ENCODE assay signal across 8 mouse cellular contexts in the genomic region with DNA sequence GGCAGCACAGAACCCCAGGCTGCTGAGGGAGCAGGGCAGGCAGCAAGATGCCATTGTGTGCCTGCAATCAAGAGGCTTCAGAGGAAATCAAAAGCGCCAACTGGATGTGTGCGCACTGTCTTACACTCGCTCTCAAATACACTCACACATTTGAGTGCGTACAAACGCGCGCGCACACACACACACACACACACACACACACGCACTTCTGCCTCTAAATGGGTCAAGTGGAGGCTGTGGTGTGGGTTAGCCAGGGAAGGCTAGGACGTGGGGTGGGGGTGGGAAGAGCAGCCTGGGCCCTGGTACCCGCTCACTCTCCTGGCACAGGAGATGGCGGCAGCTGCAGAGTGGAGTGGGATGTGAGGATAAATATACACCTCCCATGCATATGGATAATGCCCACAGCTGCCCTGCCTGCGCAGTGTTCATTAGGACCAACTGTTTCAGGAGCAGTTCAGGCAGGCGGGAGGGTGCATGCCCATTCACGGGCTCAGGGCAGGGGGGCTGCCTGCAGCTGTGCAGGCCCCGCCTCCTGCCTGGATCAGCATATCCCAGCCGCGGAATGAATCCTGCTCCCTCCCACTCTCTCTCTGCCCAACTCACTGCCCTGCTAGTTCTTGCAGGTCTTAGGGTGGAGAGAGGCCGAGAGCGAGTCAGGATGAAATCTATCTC. TPM values are rescaled to one million over a fixed set of nuclear protein-coding genes. Genes with fewer than 3 reads are reported as not detected.
DNase-seq lines count a peak whose midpoint lies in the region; ATAC-seq and TF ChIP-seq lines count a peak whose summit lies in the region.

No protein-coding gene starts in this region.

- H3K27me3 ChIP-seq in kidney, adult 2 months (replicated peaks; ENCODE audit: control insufficient read depth, insufficient read depth, low read length): no peaks in the 10 kb centered on the region
- H3K27me3 ChIP-seq in limb, embryonic 15.5 days: no peaks in the 10 kb centered on the region
- H3K27me3 ChIP-seq in neural tube, embryonic 11.5 days (ENCODE audit: control insufficient read depth, insufficient read depth, low read length): no peaks in the 10 kb centered on the region

- DNase-seq in gastrocnemius, postnatal 10 days: peak; percentile 65
- DNase-seq in gastrocnemius, adult 8-10 months (ENCODE audit: low spot score in 2 of 2): no peak
- DNase-seq in cerebellum, postnatal 10 days: peak; percentile 74 to 80
- peak; percentile 70 for DNase-seq in kidney, adult 2 months
- peak; percentile 83 for DNase-seq in neural tube, embryonic 11.5 days (ENCODE audit: low spot score)

- H3K4me2 ChIP-seq in limb, embryonic 15.5 days: peak overlapping the region; percentile 56
- H3K4me2 ChIP-seq in neural tube, embryonic 11.5 days (ENCODE audit: low read depth): peak overlapping the region; percentile 39

- no peaks in the 10 kb centered on the region for H3K9me3 ChIP-seq in limb, embryonic 15.5 days
- no peaks in the 10 kb centered on the region for H3K9me3 ChIP-seq in neural tube, embryonic 11.5 days (ENCODE audit: control insufficient read depth, low read length)

- H3K4me3 ChIP-seq in kidney, adult 2 months (ENCODE audit: insufficient read depth, low read depth, low read length): no peak overlapping the region
- H3K4me3 ChIP-seq in limb, embryonic 15.5 days: peak overlapping the region; percentile 25
- no peak overlapping the region for H3K4me3 ChIP-seq in neural tube, embryonic 11.5 days (ENCODE audit: low read depth, low read length)

- 27% methylated on average over 20 of the region's 20 CpGs for WGBS in kidney, adult 2 months
- WGBS in limb, embryonic 15.5 days: 9% methylated on average over 20 of the region's 20 CpGs
- WGBS in neural tube, embryonic 11.5 days: 8% methylated on average over 20 of the region's 20 CpGs

- peaks cover 49% of the 10 kb centered on the region for H3K4me1 ChIP-seq in kidney, adult 2 months (ENCODE audit: control insufficient read depth, insufficient read depth, low read length)
- H3K4me1 ChIP-seq in limb, embryonic 15.5 days: peaks cover 61% of the 10 kb centered on the region
- peaks cover 44% of the 10 kb centered on the region for H3K4me1 ChIP-seq in neural tube, embryonic 11.5 days (ENCODE audit: control insufficient read depth, insufficient read depth, low read length)

- 0 out of 2 replicates have a peak, but pooled peaks have one; percentile 2 for ATAC-seq in granulocyte monocyte progenitor cell, adult 5-6 weeks (replicated peaks; ENCODE audit: poor library complexity, severe bottlenecking)
- peak; percentile 88 for ATAC-seq in limb, embryonic 15.5 days (ENCODE audit: insufficient number of reproducible peaks, low FRiP score, low TSS enrichment, low read depth)
- ATAC-seq in neural tube, embryonic 11.5 days (ENCODE audit: insufficient read depth, low FRiP score, low TSS enrichment): peak; percentile 86
- no peak for ATAC-seq in activated CD4-positive, CD25-positive, alpha-beta regulatory T cell, adult 4 months

- H3K27ac ChIP-seq in kidney, adult 2 months (ENCODE audit: insufficient read depth, low read depth, low read length): peak overlapping the region; percentile 29; the same call in 1 of the 2 replicates
- H3K27ac ChIP-seq in limb, embryonic 15.5 days: peak overlapping the region; percentile 80
- peak overlapping the region; percentile 63; the same call in 1 of the 2 replicates for H3K27ac ChIP-seq in neural tube, embryonic 11.5 days (ENCODE audit: low read depth, low read length)

- TF ChIP-seq CTCF in kidney, adult 2 months (conservative IDR thresholded peaks at IDR 0.05; ENCODE audit: insufficient read depth, insufficient read length, low read depth, low read length): no peak

- no peak for TF ChIP-seq POLR2A in kidney, adult 2 months (IDR thresholded peaks at IDR 0.05; ENCODE audit: low read depth, low read length)

- no peaks in the 10 kb centered on the region for H3K36me3 ChIP-seq in kidney, adult 2 months (ENCODE audit: control insufficient read depth, insufficient read depth, low read length)
- no peaks in the 10 kb centered on the region for H3K36me3 ChIP-seq in limb, embryonic 15.5 days
- no peaks in the 10 kb centered on the region for H3K36me3 ChIP-seq in neural tube, embryonic 11.5 days (ENCODE audit: control insufficient read depth, insufficient read depth, low read length)

- H3K9ac ChIP-seq in limb, embryonic 15.5 days: peak overlapping the region; percentile 8; the same call in 1 of the 2 replicates
- H3K9ac ChIP-seq in neural tube, embryonic 11.5 days (ENCODE audit: low read length): peak overlapping the region; percentile 27; the same call in 1 of the 2 replicates

RNA-seq across cellular contexts. Expression of a gene that starts 22.1 kb away (rescaled TPM):
- 10 to 100 TPM; 26.1 to 29.7 TPM for total RNA-seq in gastrocnemius, postnatal 10 days (2021)
- total RNA-seq in gastrocnemius, adult 8-10 months (2022): 10 to 100 TPM; 22.0 to 24.0 (median 22.7) TPM
- total RNA-seq in granulocyte monocyte progenitor cell, adult 5-6 weeks (2014; fragmentation: Nextera tagmentation): 10.9 and 13.9 TPM in 2 replicates
- 12.2 and 13.6 TPM in 2 replicates for total RNA-seq in granulocyte monocyte progenitor cell, adult 5-6 weeks (2017)
- polyA plus RNA-seq in kidney, adult 2 months (2012; rRNA removed): 41.3 and 43.6 TPM in 2 replicates
- 14.6 and 15.1 TPM in 2 replicates for polyA plus RNA-seq in limb, embryonic 15.5 days (2015; fragmentation: Nextera tagmentation; extraction: Ambion mirVana)
- 26.6 and 28.7 TPM in 2 replicates for polyA plus RNA-seq in neural tube, embryonic 11.5 days (2014; fragmentation: Nextera tagmentation; extraction: Ambion mirVana)
- polyA plus RNA-seq in activated CD4-positive, CD25-positive, alpha-beta regulatory T cell, adult 4 months (2017; shearing (Covaris generic)): 10 to 100 TPM; 15.8 to 21.3 TPM

RNA-seq across cellular contexts. Expression of a gene that starts 49.4 kb away (rescaled TPM):
- total RNA-seq in gastrocnemius, postnatal 10 days (2021): 10 to 100 TPM; 48.9 to 50.5 TPM
- 10 to 100 TPM; 51.1 to 76.4 (median 62.8) TPM for total RNA-seq in gastrocnemius, adult 8-10 months (2022)
- 9.9 and 23.4 TPM in 2 replicates for total RNA-seq in granulocyte monocyte progenitor cell, adult 5-6 weeks (2014; fragmentation: Nextera tagmentation)
- total RNA-seq in granulocyte monocyte progenitor cell, adult 5-6 weeks (2017): 13.9 and 14.3 TPM in 2 replicates
- polyA plus RNA-seq in kidney, adult 2 months (2012; rRNA removed): 52.5 and 62.8 TPM in 2 replicates
- polyA plus RNA-seq in limb, embryonic 15.5 days (2015; fragmentation: Nextera tagmentation; extraction: Ambion mirVana): 127 and 138 TPM in 2 replicates
- polyA plus RNA-seq in neural tube, embryonic 11.5 days (2014; fragmentation: Nextera tagmentation; extraction: Ambion mirVana): 123 and 131 TPM in 2 replicates
- 10 to 100 TPM; 22.1 to 24.5 TPM for polyA plus RNA-seq in activated CD4-positive, CD25-positive, alpha-beta regulatory T cell, adult 4 months (2017; shearing (Covaris generic))

RNA-seq across cellular contexts. Expression of a gene that starts 49.5 kb away (rescaled TPM):
- 1 to 10 TPM; 5.5 to 7.3 TPM for total RNA-seq in gastrocnemius, postnatal 10 days (2021)
- total RNA-seq in gastrocnemius, adult 8-10 months (2022): 1 to 10 TPM; 1.6 to 3.0 (median 2.8) TPM
- total RNA-seq in granulocyte monocyte progenitor cell, adult 5-6 weeks (2014; fragmentation: Nextera tagmentation): 11.8 and 16.3 TPM in 2 replicates
- total RNA-seq in granulocyte monocyte progenitor cell, adult 5-6 weeks (2017): 8.7 and 10.9 TPM in 2 replicates
- polyA plus RNA-seq in kidney, adult 2 months (2012; rRNA removed): 18.9 and 23.0 TPM in 2 replicates
- 22.3 and 23.5 TPM in 2 replicates for polyA plus RNA-seq in limb, embryonic 15.5 days (2015; fragmentation: Nextera tagmentation; extraction: Ambion mirVana)
- polyA plus RNA-seq in neural tube, embryonic 11.5 days (2014; fragmentation: Nextera tagmentation; extraction: Ambion mirVana): 12.7 and 14.1 TPM in 2 replicates
- polyA plus RNA-seq in activated CD4-positive, CD25-positive, alpha-beta regulatory T cell, adult 4 months (2017; shearing (Covaris generic)): 1 to 10 TPM; 4.3 to 6.9 TPM

Comparison
In these comparisons a context has a peak if more than half of its experiments do, and no peak if none do; other contexts are left out.
1. DNase-seq: peak in gastrocnemius, postnatal 10 days (single experiment), cerebellum, postnatal 10 days (2 of 2), kidney, adult 2 months (single experiment) and neural tube, embryonic 11.5 days (single experiment); none in gastrocnemius, adult 8-10 months (0 of 2).
2. H3K27ac ChIP-seq: peak in every context shown above with its lines; median percentile 80 in limb, embryonic 15.5 days; 63 in neural tube, embryonic 11.5 days; 29 in kidney, adult 2 months.